Mouse (Mus musculus): Measurements from ENCODE around the gene Ccdc47.
A peak's percentile ranks its signal among the peaks of the same experiment; 100 is the strongest.
"Not testable (repeated sequence)": the region's sequence is repeated elsewhere in the genome, so short reads cannot be mapped to it uniquely, and the experiment has no call there.

Gene Ccdc47

DNA sequence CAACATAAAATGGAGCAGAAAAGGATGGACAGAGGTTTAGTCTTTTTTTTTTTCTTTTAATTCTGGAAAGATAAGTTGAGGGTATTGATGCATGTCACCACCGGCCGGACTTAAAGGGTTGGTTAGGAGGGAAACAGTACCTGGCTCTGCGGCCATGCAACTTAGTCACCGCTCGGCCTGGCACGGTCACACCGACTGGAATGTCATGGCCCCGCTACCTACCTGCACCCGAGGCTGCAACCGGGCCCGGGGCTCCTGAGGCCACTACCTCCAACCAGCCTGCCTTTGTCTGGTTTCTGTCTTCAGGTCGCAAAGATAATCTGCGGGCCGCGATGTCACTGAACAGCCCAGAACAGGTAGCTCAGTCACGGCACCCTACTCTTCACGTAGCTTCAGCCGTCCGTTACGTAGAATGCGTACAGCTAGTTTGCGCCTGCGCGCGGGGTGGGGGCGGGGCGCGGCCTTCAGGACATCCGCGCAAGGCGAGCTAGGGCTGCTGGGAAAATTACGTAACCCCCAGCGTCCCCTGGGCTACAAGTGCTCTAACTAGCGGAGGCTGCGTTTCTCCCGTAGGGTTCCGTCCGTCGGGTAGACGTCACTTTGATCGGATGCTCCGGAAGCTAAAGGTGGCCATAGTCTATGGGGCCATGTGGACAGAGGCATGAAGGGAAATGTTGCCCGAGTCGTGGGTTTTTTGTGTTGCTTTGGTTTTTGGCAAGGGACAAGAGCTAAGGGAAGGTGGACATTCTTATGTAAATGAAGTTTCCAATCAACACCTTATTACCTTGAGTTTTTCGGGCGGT, at the start of gene Ccdc47:
Ccdc47 (minus strand) TSS at position 418 of the 803 bp plus-strand sequence.
- DNase-seq (ENCODE audit: inconsistent ontology term): peak; percentile 98

DNA sequence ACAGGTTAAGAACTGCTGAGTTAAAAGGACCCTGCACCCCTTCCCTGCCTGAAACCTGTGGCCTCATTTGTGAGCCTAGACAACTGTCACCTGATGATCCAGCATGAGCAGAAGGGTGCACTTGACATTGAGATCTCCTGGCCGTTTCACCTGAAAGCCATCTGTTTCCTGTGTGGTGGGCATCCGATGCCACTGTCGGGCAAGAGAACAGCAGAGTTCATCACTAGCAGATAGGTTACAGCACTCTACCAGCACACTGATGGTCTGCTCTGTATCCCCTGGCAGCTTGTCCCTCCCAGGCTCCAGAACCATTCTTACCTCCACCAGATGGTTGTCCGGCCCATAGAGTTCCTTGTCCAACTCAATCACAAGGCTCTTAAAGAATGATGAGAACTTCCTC, 49.4 kb upstream of the Ccdc47 start:
- no peak for DNase-seq (ENCODE audit: inconsistent ontology term)

DNA sequence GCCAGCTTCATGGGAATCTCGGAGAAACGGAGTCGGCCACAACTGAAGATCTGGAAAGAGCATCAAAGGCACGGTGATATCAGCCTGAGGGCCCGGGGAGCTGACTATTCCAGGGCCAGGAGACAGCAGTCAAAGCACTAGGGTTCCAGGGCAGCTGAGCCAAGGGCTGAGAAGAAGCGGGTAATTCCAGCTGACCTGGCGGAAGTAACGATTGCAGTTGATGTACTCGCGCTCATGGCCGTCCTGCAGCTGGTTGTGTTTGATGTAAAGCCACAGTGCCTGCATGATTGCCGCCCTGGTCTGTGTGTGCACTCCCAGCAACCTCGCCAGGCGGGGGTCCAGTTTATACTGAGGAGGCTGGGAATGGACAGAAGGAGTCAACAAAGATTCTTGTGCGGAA, 48.8 kb upstream of the Ccdc47 start:
- no peak for DNase-seq (ENCODE audit: inconsistent ontology term)

DNA sequence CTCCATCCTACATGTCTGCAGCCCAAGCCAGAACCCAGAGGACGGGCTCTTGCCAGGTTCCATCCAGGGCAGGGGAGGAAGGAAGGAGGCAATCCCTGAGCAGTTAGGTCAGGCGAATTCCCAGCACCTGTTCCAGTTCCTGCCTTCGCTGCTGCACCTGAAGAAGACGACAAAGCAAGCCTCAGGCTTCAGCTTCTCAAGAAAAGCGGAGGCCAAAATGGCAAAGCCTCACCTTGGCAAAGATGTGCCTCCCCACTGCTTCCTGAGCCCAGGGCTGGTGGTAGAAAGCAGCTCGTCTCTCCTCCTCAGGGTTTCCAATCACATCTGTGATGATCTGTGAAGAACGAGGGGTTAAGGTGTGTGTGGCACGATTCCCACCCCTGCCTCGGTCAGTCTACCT, 47.8 kb upstream of the Ccdc47 start:
- DNase-seq (ENCODE audit: inconsistent ontology term): no peak

DNA sequence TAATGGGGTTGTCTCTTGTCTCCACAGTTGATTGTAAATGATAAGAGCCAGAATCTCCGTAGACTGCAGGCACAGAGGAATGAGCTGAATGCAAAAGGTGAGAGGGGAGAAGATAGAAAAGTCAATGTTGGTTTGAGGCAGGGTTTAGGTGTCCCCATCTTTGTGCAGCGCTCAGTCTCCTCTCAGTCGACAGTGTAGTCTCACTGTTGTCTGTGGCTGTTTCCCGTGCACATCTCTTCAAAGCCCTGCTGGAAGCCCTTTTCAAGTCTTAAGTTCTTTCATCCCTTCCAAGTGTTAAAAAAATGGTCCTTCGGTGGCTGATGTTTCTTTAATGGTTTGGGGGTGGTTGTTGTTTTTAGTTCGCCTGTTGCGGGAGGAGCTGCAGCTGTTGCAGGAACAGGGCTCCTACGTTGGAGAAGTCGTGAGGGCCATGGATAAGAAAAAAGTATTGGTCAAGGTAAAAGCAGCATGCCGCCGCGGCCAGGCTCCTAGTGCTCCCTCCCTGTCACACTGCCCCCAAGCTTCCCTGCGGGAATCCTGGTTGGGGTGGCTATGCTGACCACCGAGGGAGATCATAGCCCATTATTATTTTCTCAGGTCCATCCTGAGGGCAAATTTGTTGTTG, 44.8 kb upstream of the Ccdc47 start:
- no peak for DNase-seq (ENCODE audit: inconsistent ontology term)

DNA sequence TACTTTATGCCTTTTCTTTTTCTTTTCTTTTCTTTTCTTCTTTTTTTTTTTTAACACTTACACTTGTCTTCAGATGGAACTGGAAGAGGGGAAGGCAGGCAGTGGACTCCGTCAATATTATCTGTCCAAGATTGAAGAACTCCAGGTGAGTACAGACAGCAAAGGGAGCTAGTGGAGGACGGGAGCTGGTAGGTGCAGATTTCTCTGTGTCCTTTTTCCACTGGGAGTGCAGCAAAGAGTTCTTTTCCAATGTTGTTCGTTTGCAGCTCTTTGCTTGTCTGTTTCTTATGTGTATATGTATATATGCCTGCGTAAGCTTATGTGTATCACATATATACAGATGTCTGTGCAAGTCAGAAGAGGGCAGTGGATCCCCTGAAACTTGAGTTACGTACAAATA, 40.6 kb upstream of the Ccdc47 start:
- no peak for DNase-seq (ENCODE audit: inconsistent ontology term)

DNA sequence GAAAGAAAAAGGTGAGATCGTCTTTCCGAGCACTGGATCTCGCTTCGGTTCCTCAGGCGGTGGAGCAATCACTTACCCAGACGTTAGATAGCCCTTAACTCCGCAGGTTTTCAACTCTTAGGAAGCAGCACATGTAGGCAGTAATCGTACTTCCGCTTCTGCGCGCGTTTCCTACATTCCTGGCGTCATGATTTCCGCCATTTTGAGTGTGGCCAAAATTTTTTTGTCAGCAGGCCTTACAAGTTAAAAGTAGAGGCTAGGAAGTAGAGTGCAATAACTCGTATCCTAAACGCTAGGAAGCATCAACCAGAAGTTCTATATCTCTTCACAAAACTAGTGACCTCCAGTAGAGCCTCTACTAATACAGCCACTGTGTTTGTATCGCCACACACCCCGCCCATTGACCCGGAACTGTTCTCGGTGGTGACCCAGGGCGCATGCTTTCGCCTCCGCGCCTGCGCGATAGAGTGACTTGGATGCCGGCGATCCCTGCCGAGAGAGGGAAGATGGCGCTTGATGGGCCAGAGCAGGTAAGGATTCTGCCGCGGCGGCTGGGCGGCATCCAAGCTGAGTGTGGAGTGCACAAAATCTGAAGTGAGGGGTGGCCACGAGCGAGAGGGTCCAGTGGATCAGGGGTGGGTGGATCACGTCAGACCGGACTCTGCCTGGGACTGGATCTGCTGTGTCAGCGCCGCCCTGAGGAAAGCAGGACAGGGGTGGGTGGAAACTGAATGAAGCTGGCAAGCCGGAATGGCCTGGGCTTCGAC, 39.7 kb upstream of the Ccdc47 start, which contains the start of the genes Ftsj3 and Psmc5:
Ftsj3 (minus strand) TSS at position 395 of the 767 bp plus-strand sequence.
Psmc5 (plus strand) TSS at position 470 of the 767 bp plus-strand sequence.
- DNase-seq (ENCODE audit: inconsistent ontology term): peak; percentile 96

DNA sequence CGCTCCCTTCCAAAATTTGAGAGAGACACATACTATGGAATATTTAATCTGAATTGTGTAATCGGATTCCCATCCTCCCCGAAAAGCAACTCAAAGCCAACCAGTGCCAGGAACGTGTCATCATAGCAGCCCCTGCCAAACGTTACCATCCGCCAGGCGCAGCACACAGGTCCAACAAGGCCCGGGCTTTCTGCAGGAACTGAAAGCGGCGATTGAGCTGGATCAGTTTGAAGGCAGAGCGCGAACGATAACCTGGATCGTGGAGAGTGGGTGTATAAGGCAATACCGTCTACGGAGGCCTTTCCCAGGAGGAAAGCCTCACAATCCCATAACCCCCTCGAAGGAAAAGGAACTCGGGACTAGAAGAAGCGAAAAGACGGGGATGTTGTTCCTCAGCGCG, 39.0 kb upstream of the Ccdc47 start:
- no peak for DNase-seq (ENCODE audit: inconsistent ontology term)

DNA sequence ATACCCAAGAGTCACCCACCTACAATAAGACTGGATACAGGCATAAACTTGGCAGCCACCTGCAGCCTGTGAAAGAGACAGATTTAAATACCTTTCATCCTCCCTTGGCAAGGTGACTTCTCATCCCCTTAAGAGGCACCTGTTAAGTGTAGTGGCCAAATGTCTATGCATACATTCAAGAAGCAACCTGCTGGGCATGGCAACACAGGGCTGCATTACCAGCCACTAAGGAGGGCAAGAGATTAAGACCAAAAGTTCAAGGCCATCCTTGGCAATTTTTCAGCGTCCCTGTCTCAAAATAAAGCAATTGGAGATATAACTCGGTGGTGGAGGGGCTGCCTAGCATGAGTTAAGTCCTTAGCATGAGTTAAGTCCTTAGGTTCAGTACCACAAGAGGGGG, 38.6 kb upstream of the Ccdc47 start:
- DNase-seq (ENCODE audit: inconsistent ontology term): no peak

DNA sequence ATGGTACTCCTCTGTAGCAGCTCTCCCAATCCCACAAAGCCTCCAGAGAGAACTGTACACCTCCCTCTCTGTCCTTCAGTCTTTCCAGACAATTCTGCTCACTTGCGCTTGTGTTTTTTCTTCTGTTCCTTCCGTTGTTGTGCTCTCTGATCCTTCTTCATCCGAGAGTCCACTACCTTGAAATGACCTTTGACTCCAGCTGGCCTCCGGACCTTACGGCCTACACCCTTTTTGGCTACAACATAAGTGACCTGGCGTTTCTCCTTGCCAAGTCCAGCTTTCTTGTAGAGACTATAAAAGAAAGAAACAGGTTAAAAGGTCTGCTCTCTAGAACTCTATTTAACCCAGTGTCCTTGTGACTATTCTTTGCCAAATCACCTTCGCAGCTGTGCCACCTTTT, 33.2 kb upstream of the Ccdc47 start:
- DNase-seq (ENCODE audit: inconsistent ontology term): no peak

DNA sequence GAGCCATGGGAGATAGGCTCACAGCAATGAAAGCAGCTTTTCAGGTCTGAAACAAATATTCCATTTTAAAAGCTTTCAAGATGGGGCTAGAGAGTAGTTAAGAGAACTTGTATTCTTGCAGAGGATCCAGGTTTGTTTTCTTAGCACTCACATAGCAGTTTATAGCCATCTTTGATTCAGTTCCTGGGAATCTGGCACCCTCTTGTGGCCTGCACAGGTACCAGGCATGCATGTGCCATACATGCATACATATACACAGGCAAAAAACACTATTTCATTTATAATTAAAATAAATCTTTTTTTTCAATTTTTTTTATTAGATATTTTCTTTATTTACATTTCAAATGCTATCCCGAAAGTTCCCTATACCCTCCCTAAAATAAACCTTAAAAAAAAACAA, 30.7 kb upstream of the Ccdc47 start:
- DNase-seq (ENCODE audit: inconsistent ontology term): no peak

DNA sequence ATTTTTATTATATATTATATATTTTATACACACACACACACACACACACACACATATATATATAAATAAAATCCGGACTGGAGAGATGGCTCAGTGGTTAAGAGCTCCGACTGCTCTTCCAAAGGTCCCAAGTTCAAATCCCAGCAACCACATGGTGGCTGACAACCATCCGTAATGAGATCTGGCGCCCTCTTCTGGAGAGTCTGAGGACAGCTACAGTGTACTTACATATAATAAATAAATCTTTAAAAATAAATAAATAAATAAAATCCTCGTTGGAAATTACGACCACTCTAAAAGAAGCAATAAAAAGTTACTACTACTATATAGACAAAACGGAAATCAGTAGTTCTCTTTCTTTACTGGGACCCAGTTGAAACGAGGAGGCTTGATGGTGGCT, 17.8 kb upstream of the Ccdc47 start:
- not testable (repeated sequence) for DNase-seq (ENCODE audit: inconsistent ontology term)

DNA sequence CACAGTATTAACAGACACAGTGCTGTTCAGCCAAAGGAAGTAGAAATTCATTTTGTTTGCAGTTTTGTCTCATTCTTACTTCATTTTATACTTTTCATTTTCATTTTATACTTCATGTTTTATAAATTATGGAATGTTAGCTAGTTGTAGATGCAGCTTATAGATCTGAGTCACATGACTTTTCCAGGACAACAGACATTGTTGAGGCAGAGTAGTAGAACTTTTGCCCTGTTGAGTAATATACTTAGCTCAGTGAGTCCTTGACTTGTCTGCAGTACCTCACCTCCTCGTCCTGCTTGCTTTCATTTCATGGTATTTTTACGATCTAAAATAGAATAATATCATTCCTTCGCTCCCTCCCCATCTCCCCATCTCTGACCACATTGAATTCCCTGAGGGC, 4.5 kb upstream of the Ccdc47 start:
- no peak for DNase-seq (ENCODE audit: inconsistent ontology term)

DNA sequence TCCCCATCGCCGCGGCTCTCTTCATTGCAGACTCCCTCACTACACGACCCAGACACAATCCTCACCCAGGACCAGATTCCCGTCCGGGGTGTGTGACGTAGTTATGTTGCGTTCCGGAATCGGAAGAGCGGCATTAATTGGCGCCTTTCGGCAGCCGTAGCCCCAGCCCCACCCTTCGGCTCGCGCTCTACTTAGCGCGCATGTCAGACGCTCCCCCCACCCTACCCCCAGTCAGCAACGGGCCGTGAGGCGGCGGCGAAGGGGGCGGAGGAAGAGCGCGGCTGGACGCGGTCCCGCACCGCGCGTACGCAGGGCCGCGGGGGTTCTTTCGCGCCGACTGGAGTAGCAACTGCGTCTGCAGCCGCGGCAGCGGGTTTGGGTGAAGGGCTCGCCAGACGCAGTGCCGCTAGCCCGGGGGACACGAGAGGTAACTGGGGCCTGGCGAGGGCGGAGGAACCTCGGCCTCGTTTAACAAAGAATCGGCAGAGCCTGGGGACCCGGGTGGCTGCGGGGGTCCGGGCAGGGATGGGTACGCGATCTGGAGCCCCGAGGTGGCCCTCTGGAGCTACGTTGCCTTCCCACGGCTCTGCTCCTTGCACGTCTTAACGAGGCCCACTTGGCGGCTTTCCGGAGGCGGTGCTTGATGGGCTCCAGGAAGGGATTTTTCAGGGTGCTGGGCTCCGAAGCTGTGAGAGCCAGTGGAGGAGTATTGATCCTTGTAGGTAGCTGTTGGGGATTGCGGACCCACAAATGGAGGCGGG, 766 bp upstream of the Ccdc47 start, which contains the start of gene Ddx42:
Ddx42 (plus strand) TSS at position 197 of the 761 bp plus-strand sequence.
- DNase-seq (ENCODE audit: inconsistent ontology term): peak; percentile 98

DNA sequence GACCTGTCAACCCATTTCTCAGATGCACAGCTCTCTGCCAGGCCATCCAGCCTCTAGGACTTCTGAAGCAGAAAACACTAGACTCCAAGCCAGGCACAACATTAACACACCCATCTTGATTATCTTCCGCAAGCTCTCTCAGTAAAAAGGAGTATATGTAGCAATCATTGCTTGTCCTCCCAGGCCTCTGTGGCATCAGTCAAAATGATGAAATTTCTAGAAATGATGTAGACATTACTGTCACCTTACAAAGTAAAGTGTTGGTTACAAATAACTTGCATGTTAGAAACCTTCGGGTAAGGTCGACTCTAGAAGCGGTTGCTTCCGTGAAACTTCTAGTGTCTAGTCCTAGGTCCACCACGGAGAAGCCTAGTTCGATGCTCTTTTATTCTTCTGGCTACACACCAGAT, 689 bp downstream of the Ccdc47 start:
- no peak for DNase-seq (ENCODE audit: inconsistent ontology term)

DNA sequence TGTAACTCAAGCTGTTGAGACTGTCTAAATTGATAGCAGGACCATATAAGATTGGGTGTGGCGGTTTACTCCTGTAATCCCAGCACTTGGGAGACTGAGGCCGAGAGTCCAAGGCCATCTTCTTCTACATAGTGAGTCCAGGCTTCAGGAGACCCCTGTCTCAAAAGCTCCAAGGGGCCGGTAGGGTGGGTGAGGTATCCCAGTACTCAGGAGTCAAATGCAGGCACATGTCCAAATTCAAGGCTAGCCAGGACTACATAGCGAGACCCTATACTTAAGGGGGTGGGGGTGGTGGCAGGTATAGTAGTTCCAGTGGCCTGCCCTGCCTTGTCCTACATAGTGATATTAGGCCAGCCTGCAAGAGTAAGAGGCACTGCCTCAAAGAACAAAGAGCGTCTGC, 1.3 kb downstream of the Ccdc47 start:
- DNase-seq (ENCODE audit: inconsistent ontology term): no peak

DNA sequence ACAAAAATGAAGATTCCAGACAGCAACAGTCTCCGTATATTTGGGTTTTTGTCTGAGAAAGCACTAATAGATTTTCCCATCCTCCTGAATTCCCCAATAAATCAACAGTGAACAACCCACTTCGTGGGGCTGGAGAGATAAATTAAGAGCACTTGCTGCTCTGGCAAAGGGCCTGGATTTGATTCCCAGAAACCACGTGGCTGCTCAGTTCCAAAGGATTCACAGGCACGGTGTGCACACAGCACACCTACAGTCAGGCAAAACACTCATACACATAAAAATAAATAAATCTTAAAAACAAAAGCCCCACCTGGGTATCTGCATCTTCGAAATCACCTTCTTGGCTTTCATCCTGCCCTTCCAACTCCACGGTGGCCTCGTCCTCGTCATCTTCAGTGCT, 3.4 kb downstream of the Ccdc47 start:
- DNase-seq (ENCODE audit: inconsistent ontology term): no peak

DNA sequence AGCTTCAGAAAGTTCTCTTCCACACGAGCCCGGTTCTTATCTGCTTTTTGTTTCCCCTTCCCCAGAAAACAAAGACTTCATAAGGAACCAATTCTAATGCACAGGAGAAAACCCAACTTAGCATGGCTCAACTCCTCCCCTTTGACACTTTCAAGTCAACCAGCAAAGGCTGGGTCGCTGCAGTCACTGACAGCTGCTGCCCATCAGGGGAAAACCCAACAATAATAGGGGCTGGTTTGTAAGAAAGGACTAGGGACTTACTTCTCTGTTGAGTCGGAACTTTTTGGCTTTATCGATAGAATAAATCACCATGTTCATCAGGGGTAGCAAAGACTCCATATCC, 14.1 kb downstream of the Ccdc47 start, which contains the start of gene Strada:
Strada (minus strand) TSS at position 46 of the 343 bp plus-strand sequence.
- no peak for DNase-seq (ENCODE audit: inconsistent ontology term)

DNA sequence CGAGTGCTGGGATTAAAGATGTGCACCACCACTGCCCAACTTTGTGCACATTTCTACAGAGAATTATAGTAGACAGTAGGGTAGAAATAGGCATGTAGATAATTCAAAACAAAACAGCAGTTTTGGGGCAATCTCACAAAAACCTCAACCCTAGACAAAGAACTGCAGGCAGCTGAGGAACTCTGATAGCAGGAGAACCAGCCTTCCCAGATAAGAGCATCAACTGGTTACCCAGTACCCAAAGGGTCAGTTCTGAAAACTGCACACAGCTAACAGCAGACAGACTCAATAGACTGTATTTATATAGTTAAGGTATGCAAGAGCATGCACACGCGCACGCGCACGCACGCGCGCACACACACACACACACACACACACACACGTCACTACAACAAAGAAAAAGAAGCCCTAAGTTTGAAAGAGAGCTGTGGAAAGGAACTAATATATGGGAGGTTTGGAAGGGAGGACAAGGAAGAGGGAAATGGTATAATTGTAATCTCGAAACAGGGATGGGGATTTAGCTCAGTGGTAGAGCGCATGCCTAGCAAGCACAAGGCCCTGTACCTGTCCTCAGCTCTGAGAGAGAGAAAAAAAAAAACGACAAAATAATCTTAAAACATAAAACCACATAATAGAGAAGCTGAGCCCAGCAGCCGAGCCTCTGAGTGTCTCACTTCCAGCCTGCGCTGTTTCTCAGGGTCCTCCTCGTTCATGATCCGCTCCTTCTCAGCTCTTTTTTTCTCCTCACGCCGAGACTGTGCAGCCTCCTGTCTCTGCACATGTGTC, 14.6 kb downstream of the Ccdc47 start:
- DNase-seq (ENCODE audit: inconsistent ontology term): no peak

DNA sequence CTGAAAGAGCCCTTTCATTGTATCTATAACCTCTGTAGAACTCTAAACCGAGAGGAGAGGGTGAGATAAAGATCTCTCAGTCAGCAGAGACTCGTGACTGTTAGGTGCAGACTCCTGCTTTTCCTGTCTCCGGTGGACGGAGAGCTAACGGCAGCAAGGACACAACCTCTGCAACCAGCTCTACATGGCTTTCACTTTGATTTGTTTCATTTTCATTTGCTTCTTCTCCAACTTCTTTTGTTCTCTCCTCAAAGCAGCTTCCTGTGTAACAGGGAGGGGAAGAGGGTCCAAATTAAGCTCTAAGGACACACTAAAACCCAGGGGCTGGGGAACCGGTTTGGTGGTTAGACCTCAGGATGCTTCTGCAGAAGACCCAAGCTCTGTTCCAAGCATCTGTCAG, 15.4 kb downstream of the Ccdc47 start:
- DNase-seq (ENCODE audit: inconsistent ontology term): no peak

DNA sequence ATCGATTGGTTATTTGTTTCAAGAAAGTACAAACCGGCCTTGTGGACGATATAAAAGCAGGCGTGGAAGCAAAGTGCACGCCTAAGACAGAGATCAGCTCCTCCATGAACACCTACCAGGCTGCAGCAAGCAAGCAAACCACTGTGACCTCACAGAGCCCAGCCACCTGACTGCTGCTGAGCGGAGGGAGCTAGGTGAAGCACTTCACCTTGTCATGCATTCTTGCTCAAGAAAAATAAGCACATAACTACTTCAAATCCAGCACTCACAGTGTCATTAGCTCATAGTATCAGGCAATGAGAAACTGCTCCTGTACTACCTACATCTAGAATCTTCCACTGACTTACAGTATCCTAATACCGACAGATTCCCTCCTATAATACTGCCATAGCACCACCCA, 16.1 kb downstream of the Ccdc47 start:
- not testable (repeated sequence) for DNase-seq (ENCODE audit: inconsistent ontology term)
